Mouse (Mus musculus) lung, embryonic 14.5 days (tissue): ENCODE measurements around the gene Olfr1152. TPM values are rescaled to one million over a fixed set of nuclear protein-coding genes. Genes with fewer than 3 reads are reported as not detected.

Source experiments
- ATAC-seq: fragments of 200-750 bp; cut with Nextera tagmentation; 2 replicates; pipeline ENCODE4 v1.8.0; 2017; ENCODE audit warnings: mild to moderate bottlenecking, moderate TSS enrichment, moderate library complexity; ENCODE audit not compliant: insufficient read depth
- DNase-seq: peaks from one replicate; pipeline ENCODE4 v3.0.0-alpha.2; 2015
- H3K27ac ChIP-seq: fragments of 300-500 bp; sonication (generic); 2 replicates; pipeline ENCODE4 v1.5.1; 2014; ENCODE audit warnings: low read depth, mild to moderate bottlenecking, moderate library complexity
- H3K27me3 ChIP-seq: fragments of 300-500 bp; sonication (generic); 2 replicates; pipeline ENCODE4 v1.6.1; 2014; ENCODE audit warnings: low read length, control low read depth; ENCODE audit not compliant: insufficient read depth
- H3K36me3 ChIP-seq: fragments of 300-500 bp; sonication (generic); 2 replicates; pipeline ENCODE4 v1.6.1; 2014; ENCODE audit warnings: control low read depth; ENCODE audit not compliant: insufficient read depth
- H3K4me1 ChIP-seq: fragments of 300-500 bp; sonication (generic); 2 replicates; pipeline ENCODE4 v1.6.1; 2014; ENCODE audit warnings: antibody characterized with exemption, control low read depth; ENCODE audit not compliant: insufficient read depth
- H3K4me2 ChIP-seq: fragments of 300-500 bp; sonication (generic); 2 replicates; pipeline ENCODE4 v1.6.1; 2014; ENCODE audit warnings: mild to moderate bottlenecking
- H3K4me3 ChIP-seq: fragments of 300-500 bp; sonication (generic); 2 replicates; pipeline ENCODE4 v1.5.1; 2014; ENCODE audit warnings: low read depth, low read length
- H3K9ac ChIP-seq: fragments of 300-500 bp; sonication (generic); 2 replicates; pipeline ENCODE4 v1.6.1; 2014
- H3K9me3 ChIP-seq: fragments of 300-500 bp; sonication (generic); 2 replicates; pipeline ENCODE4 v1.6.1; 2016; ENCODE audit warnings: low read depth, low read length, control low read depth
- CTCF ChIP-seq: IDR thresholded peaks from 2 replicates; pipeline ENCODE4 v1.5.1; 2016; ENCODE audit warnings: antibody characterized with exemption, low read depth
- WGBS: fragments of 180-500 bp; shearing (Covaris S2); extraction: QIAGEN DNeasy Blood & Tissue Kit; methylation state at CpG from one replicate; pipeline ENCODE4 v1.1.7; 2014; 5-methylcytosine and 5-hydroxymethylcytosine counted together
- polyA plus RNA-seq: library from polyadenylated mRNA; unstranded; fragments of >200 nt; fragmentation: Nextera tagmentation; extraction: Ambion mirVana; gene quantifications from 2 replicates; pipeline ENCODE4 v1.2.1, GENCODE M21; 2014

Olfr1152 gene
- polyA plus RNA-seq = not detected in 2 replicates

- no peak within 1 kb of the TSS for H3K4me3 ChIP-seq
- H3K9ac ChIP-seq = no peak within 1 kb of the TSS
- no peak within 1 kb of the TSS for H3K4me2 ChIP-seq
- no peaks in the 10 kb centered on the region for H3K9me3 ChIP-seq
- H3K27ac ChIP-seq = no peak within 1 kb of the TSS
- no peaks in the 10 kb centered on the region for H3K36me3 ChIP-seq
- no peak for DNase-seq
- H3K27me3 ChIP-seq = no peaks in the 10 kb centered on the region
- H3K4me1 ChIP-seq = no peaks in the 10 kb centered on the region
- TF ChIP-seq CTCF = no peak
- no peak for ATAC-seq
Measured at GRCm38 (mm10) chr2:87866192-87866591, at the start of gene Olfr1152. Olfr1152 (plus strand) TSS chr2:87866492.

GRCm38 (mm10) chr2:87830233-87830632 is 36.1 kb upstream of the Olfr1152 start, which contains the start of gene Olfr1148:
Olfr1148 (plus strand) TSS chr2:87830533.
- Histone ChIP-seq H3K4me1 (no peaks in the 10 kb centered on the region), H3K9me3 (no peaks in the 10 kb centered on the region), H3K4me2 (no peak within 1 kb of the TSS), H3K27ac (no peak within 1 kb of the TSS), H3K9ac (no peak within 1 kb of the TSS), H3K4me3 (no peak within 1 kb of the TSS), H3K36me3 (no peaks in the 10 kb centered on the region), H3K27me3 (no peaks in the 10 kb centered on the region)
- ATAC-seq (no peak), DNase-seq (no peak)
- no peak for TF ChIP-seq CTCF
- WGBS = 81% methylated on average over 1 of the region's 1 CpGs

GRCm38 (mm10) chr2:87843693-87844092 is 22.6 kb upstream of the Olfr1152 start, which contains the start of gene Olfr1150-ps1:
Olfr1150-ps1 (plus strand) TSS chr2:87843993.
- H3K27me3 ChIP-seq = no peaks in the 10 kb centered on the region
- H3K4me1 ChIP-seq = no peaks in the 10 kb centered on the region
- no peak for TF ChIP-seq CTCF
- WGBS = 71% methylated on average over 1 of the region's 1 CpGs
- no peak for ATAC-seq
- no peak within 1 kb of the TSS for H3K9ac ChIP-seq
- H3K9me3 ChIP-seq = no peaks in the 10 kb centered on the region
- no peak within 1 kb of the TSS for H3K27ac ChIP-seq
- H3K36me3 ChIP-seq = no peaks in the 10 kb centered on the region
- H3K4me2 ChIP-seq = no peak within 1 kb of the TSS
- no peak for DNase-seq
- H3K4me3 ChIP-seq = no peak within 1 kb of the TSS

- WGBS = 82% methylated on average over 1 of the region's 1 CpGs
- H3K4me2 ChIP-seq = no peak within 1 kb of the TSS
- no peak for TF ChIP-seq CTCF
Measured at GRCm38 (mm10) chr2:87855562-87855961, 10.7 kb upstream of the Olfr1152 start, which contains the start of gene Olfr1151. Olfr1151 (plus strand) TSS chr2:87855862.

GRCm38 (mm10) chr2:87894662-87895061 is 28.4 kb downstream of the Olfr1152 start, which contains the start of gene Olfr1153:
Olfr1153 (plus strand) TSS chr2:87894962.
- H3K36me3 ChIP-seq = no peaks in the 10 kb centered on the region
- ATAC-seq = no peak

More at GRCm38 (mm10) chr2:87855562-87855961, 10.7 kb upstream of the Olfr1152 start, which contains the start of gene Olfr1151:
- H3K4me1 ChIP-seq = no peaks in the 10 kb centered on the region
- no peaks in the 10 kb centered on the region for H3K36me3 ChIP-seq
- no peaks in the 10 kb centered on the region for H3K27me3 ChIP-seq
- no peak for DNase-seq
- H3K27ac ChIP-seq = no peak within 1 kb of the TSS
- no peaks in the 10 kb centered on the region for H3K9me3 ChIP-seq
- ATAC-seq = no peak
- H3K4me3 ChIP-seq = no peak within 1 kb of the TSS
- no peak within 1 kb of the TSS for H3K9ac ChIP-seq

GRCm38 (mm10) chr2:87905066-87905465 is 38.8 kb downstream of the Olfr1152 start, which contains the start of gene Olfr1154:
Olfr1154 (minus strand) TSS chr2:87905166.
- Histone ChIP-seq H3K4me1 (no peaks in the 10 kb centered on the region), H3K27me3 (no peaks in the 10 kb centered on the region), H3K4me3 (no peak within 1 kb of the TSS), H3K36me3 (no peaks in the 10 kb centered on the region), H3K4me2 (no peak within 1 kb of the TSS), H3K9ac (no peak within 1 kb of the TSS), H3K27ac (no peak within 1 kb of the TSS), H3K9me3 (no peaks in the 10 kb centered on the region)
- DNase-seq = no peak
- 85% methylated on average over 1 of the region's 1 CpGs for WGBS
- ATAC-seq = no peak
- no peak for TF ChIP-seq CTCF

More at GRCm38 (mm10) chr2:87894662-87895061, 28.4 kb downstream of the Olfr1152 start, which contains the start of gene Olfr1153:
- 62% methylated on average over 1 of the region's 1 CpGs for WGBS
- no peak for TF ChIP-seq CTCF
- H3K9me3 ChIP-seq = no peaks in the 10 kb centered on the region
- no peak within 1 kb of the TSS for H3K27ac ChIP-seq
- H3K4me2 ChIP-seq = no peak within 1 kb of the TSS
- no peak within 1 kb of the TSS for H3K9ac ChIP-seq
- H3K27me3 ChIP-seq = no peaks in the 10 kb centered on the region
- H3K4me3 ChIP-seq = no peak within 1 kb of the TSS
- DNase-seq = no peak
- H3K4me1 ChIP-seq = no peaks in the 10 kb centered on the region

Other genes with a start within 250 kb of the Olfr1152 start
- not detected in 2 replicates for gene Olfr1131, start 239.4 kb upstream of the Olfr1152 start, polyA plus RNA-seq
- not detected in 2 replicates for gene Olfr1132, start 229.0 kb upstream of the Olfr1152 start, polyA plus RNA-seq
- gene Olfr1133, start 219.1 kb upstream of the Olfr1152 start, polyA plus RNA-seq = not detected in 2 replicates
- not detected in 2 replicates for gene Olfr1134, start 208.0 kb upstream of the Olfr1152 start, polyA plus RNA-seq
- not detected in 2 replicates for gene Olfr1135, start 192.8 kb upstream of the Olfr1152 start, polyA plus RNA-seq
- gene Olfr1136, start 172.5 kb upstream of the Olfr1152 start, polyA plus RNA-seq = not detected in 2 replicates
- not detected in 2 replicates for gene Olfr1137, start 153.3 kb upstream of the Olfr1152 start, polyA plus RNA-seq
- gene Olfr1138, start 126.5 kb upstream of the Olfr1152 start, polyA plus RNA-seq = not detected in 2 replicates
- gene Olfr1140, start 122.7 kb upstream of the Olfr1152 start, polyA plus RNA-seq = not detected in 2 replicates
- not detected in 2 replicates for gene Olfr1141, start 112.5 kb upstream of the Olfr1152 start, polyA plus RNA-seq
- gene Olfr152, start 87.0 kb upstream of the Olfr1152 start, polyA plus RNA-seq = not detected in 2 replicates
- gene Olfr1143, start 65.9 kb upstream of the Olfr1152 start, polyA plus RNA-seq = not detected in 2 replicates
- not detected in 2 replicates for gene Olfr1145, start 56.7 kb upstream of the Olfr1152 start, polyA plus RNA-seq
- gene Olfr1148, start 36.0 kb upstream of the Olfr1152 start, polyA plus RNA-seq = not detected in 2 replicates
- not detected in 2 replicates for gene Olfr1150-ps1, start 22.5 kb upstream of the Olfr1152 start, polyA plus RNA-seq
- not detected in 2 replicates for gene Olfr1151, start 10.6 kb upstream of the Olfr1152 start, polyA plus RNA-seq
- not detected in 2 replicates for gene Olfr1153, start 28.5 kb downstream of the Olfr1152 start, polyA plus RNA-seq
- gene Olfr1154, start 38.7 kb downstream of the Olfr1152 start, polyA plus RNA-seq = not detected in 2 replicates
- not detected in 2 replicates for gene Olfr1155, start 78.6 kb downstream of the Olfr1152 start, polyA plus RNA-seq
- not detected in 2 replicates for gene Olfr1156, start 86.6 kb downstream of the Olfr1152 start, polyA plus RNA-seq
- not detected in 2 replicates for gene Olfr1157, start 101.8 kb downstream of the Olfr1152 start, polyA plus RNA-seq
- not detected in 2 replicates for gene Olfr74, start 108.2 kb downstream of the Olfr1152 start, polyA plus RNA-seq
- not detected in 2 replicates for gene Olfr1158, start 123.6 kb downstream of the Olfr1152 start, polyA plus RNA-seq
- gene Olfr1160, start 141.8 kb downstream of the Olfr1152 start, polyA plus RNA-seq = not detected in 2 replicates
- gene Olfr1161, start 156.3 kb downstream of the Olfr1152 start, polyA plus RNA-seq = not detected in 2 replicates
- not detected in 2 replicates for gene Olfr73, start 171.2 kb downstream of the Olfr1152 start, polyA plus RNA-seq
- gene Olfr1162, start 184.6 kb downstream of the Olfr1152 start, polyA plus RNA-seq = not detected in 2 replicates
- not detected in 2 replicates for gene Olfr1163, start 205.3 kb downstream of the Olfr1152 start, polyA plus RNA-seq
- not detected in 2 replicates for gene Olfr1164, start 227.5 kb downstream of the Olfr1152 start, polyA plus RNA-seq